Mouse (Mus musculus) kidney, postnatal 0 days (tissue): ENCODE data around the gene Npepl1. TPM values are rescaled to one million over a fixed set of nuclear protein-coding genes. Genes with fewer than 3 reads are reported as not detected.

Source experiments
- ATAC-seq: fragments of 200-750 bp; cut with Nextera tagmentation; replicated peaks from 2 replicates; pipeline ENCODE4 v1.8.0; 2017; ENCODE audit warnings: low read depth, moderate number of reproducible peaks, moderate TSS enrichment, moderate library complexity; ENCODE audit not compliant: low FRiP score
- DNase-seq: peaks from one replicate; pipeline ENCODE4 v3.0.0-alpha.2; 2016; ENCODE audit warnings: low spot score
- H3K27ac ChIP-seq: fragments of 300-500 bp; sonication (generic); 2 replicates; pipeline ENCODE4 v1.5.1; 2014; ENCODE audit warnings: mild to moderate bottlenecking
- H3K27me3 ChIP-seq: fragments of 300-500 bp; sonication (generic); 2 replicates; pipeline ENCODE4 v1.6.1; 2014; ENCODE audit warnings: low read length, mixed read lengths; ENCODE audit not compliant: insufficient read depth
- H3K36me3 ChIP-seq: fragments of 300-500 bp; sonication (generic); 2 replicates; pipeline ENCODE4 v1.6.1; 2014; ENCODE audit warnings: low read length, mixed read lengths; ENCODE audit not compliant: insufficient read depth
- H3K4me1 ChIP-seq: fragments of 300-500 bp; sonication (generic); replicated peaks from 2 replicates; pipeline ENCODE4 v1.6.1; 2014; ENCODE audit warnings: antibody characterized with exemption, low read length, mixed read lengths; ENCODE audit not compliant: insufficient read depth
- H3K4me2 ChIP-seq: fragments of 300-500 bp; sonication (generic); 2 replicates; pipeline ENCODE4 v1.6.1; 2014; ENCODE audit warnings: mild to moderate bottlenecking, low read length, moderate library complexity, mixed read lengths
- H3K4me3 ChIP-seq: fragments of 300-500 bp; sonication (generic); replicated peaks from 2 replicates; pipeline ENCODE4 v1.5.1; 2014; ENCODE audit warnings: low read depth, low read length
- H3K9ac ChIP-seq: fragments of 300-500 bp; sonication (generic); 2 replicates; pipeline ENCODE4 v1.6.1; 2014; ENCODE audit warnings: low read depth, low read length
- H3K9me3 ChIP-seq: fragments of 300-500 bp; sonication (generic); replicated peaks from 2 replicates; pipeline ENCODE4 v1.6.1; 2016; ENCODE audit warnings: low read length, inconsistent platforms, mixed read lengths
- CTCF ChIP-seq: IDR thresholded peaks from 2 replicates; pipeline ENCODE4 v1.5.1; 2016; ENCODE audit warnings: antibody characterized with exemption, low read depth, mild to moderate bottlenecking, moderate library complexity
- WGBS: fragments of 180-500 bp; shearing (Covaris S2); extraction: QIAGEN DNeasy Blood & Tissue Kit; methylation state at CpG from one replicate; pipeline ENCODE4 v1.1.7; 2014; 5-methylcytosine and 5-hydroxymethylcytosine counted together
- polyA plus RNA-seq: library from polyadenylated mRNA; unstranded; fragments of >200 nt; fragmentation: Nextera tagmentation; extraction: Ambion mirVana; gene quantifications from 2 replicates; pipeline ENCODE4 v1.2.1, GENCODE M21; 2015

Npepl1 gene
- polyA plus RNA-seq, 1 experiment from 2014 or later, result 50.2 TPM

GRCm38 (mm10) chr2:174103527-174103926 is 6.6 kb upstream of the Npepl1 start:
- DNase-seq (no peak), ATAC-seq (no peak)
- Histone ChIP-seq H3K4me1 (no peaks in the 10 kb centered on the region), H3K27ac (no peak overlapping the region), H3K27me3 (no peaks in the 10 kb centered on the region), H3K9me3 (no peaks in the 10 kb centered on the region), H3K4me3 (no peak overlapping the region), H3K9ac (no peak overlapping the region), H3K36me3 (no peaks in the 10 kb centered on the region), H3K4me2 (no peak overlapping the region)
- 80% methylated on average over 4 of the region's 4 CpGs for WGBS
- TF ChIP-seq CTCF, result no peak

GRCm38 (mm10) chr2:174107375-174107774 is 2.8 kb upstream of the Npepl1 start:
- no peak for ATAC-seq
- WGBS, result 71% methylated on average over 3 of the region's 3 CpGs
- H3K27me3 ChIP-seq, result no peaks in the 10 kb centered on the region

DNA sequence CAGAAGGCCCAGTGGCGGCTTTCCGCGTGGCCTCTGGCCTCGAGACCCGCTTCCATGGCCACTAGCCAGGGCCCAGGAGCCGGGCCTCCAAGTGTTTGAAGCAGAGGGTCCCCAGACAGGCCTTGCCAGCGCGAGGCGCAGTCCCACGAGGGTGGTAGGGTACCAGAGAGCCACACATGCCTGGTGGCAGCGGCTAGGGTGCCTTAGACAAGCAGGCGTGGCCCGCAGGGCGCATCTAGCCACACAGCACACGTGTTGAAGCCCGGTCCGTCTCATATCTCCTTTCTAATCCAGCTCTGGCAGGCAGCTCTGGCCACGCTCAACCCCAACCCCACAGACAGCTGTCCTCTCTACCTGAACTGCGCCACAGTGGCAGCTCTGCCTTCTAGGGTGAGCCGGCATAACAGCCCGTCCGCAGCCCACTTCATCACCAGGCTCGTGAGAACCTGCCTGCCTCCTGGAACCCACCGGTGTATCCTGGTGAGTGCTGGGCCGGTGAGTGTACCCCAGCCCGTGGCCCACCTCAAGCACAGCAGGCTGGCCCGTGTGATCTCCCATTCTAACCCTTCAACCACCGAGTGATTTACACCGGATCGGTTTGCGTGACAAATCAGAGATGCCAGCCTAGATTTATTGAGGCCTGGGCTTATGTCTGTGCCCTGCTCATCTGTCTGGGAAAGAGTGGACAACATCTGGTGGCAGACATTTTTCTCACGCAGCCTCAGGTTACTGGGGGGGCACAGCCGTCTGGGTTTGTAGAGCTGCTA is 817 bp downstream of the Npepl1 start:
- Histone ChIP-seq H3K4me1 (peaks cover 12% of the 10 kb centered on the region), H3K27ac (peak overlapping the region; percentile 71; the same call in 1 of the 2 replicates), H3K4me2 (peak overlapping the region; percentile 89), H3K36me3 (peaks cover 26% of the 10 kb centered on the region; the same call in 1 of the 2 replicates), H3K9me3 (no peaks in the 10 kb centered on the region), H3K9ac (peak overlapping the region; percentile 89), H3K4me3 (peak overlapping the region; percentile 57), H3K27me3 (no peaks in the 10 kb centered on the region)
- peak; percentile 26 for DNase-seq
- ATAC-seq, result no peak
- WGBS, result 39% methylated on average over 33 of the region's 33 CpGs
- TF ChIP-seq CTCF, result no peak

More at GRCm38 (mm10) chr2:174107375-174107774, 2.8 kb upstream of the Npepl1 start:
- Histone ChIP-seq H3K36me3 (0 out of 2 replicates have a peak, but pooled peaks cover under 1% of the 10 kb centered on the region), H3K4me1 (peaks cover 8% of the 10 kb centered on the region), H3K4me2 (no peak overlapping the region), H3K27ac (no peak overlapping the region), H3K9ac (no peak overlapping the region), H3K9me3 (no peaks in the 10 kb centered on the region), H3K4me3 (no peak overlapping the region)
- DNase-seq, result no peak
- TF ChIP-seq CTCF, result no peak

DNA sequence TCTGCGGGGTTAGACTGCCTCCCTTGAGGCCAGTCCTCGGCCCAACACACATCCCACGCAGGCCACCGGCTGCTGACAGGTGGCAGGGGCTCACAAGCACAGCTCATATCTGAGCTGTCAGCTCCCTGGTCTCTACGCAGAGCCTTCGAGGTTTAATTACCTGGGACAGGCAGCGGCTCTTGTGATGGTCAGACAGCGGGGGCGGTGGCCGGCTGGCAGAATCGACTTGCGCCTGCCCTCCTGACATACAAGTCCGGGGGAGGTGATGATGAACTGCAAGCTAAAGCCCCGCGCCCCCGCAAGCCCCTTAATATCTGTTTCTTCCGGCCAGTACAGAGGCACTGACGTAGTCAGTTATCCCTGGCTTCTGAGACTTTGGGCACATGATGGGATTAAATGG is 2.8 kb downstream of the Npepl1 start:
- Histone ChIP-seq H3K4me2 (no peak overlapping the region), H3K36me3 (peaks cover 34% of the 10 kb centered on the region; the same call in 1 of the 2 replicates), H3K27ac (no peak overlapping the region), H3K27me3 (no peaks in the 10 kb centered on the region), H3K9me3 (no peaks in the 10 kb centered on the region), H3K4me3 (no peak overlapping the region), H3K9ac (no peak overlapping the region), H3K4me1 (peaks cover 12% of the 10 kb centered on the region)
- peak; percentile 31; the same call in 1 of the 2 replicates for ATAC-seq
- WGBS, result 31% methylated on average over 18 of the region's 18 CpGs
- DNase-seq, result peak; percentile 79
- no peak for TF ChIP-seq CTCF

GRCm38 (mm10) chr2:174114148-174114864 is 4.2 kb downstream of the Npepl1 start:
- Histone ChIP-seq H3K36me3 (peaks cover 35% of the 10 kb centered on the region; the same call in 1 of the 2 replicates), H3K4me3 (no peak overlapping the region)

GRCm38 (mm10) chr2:174116929-174117328 is 6.8 kb downstream of the Npepl1 start:
- H3K4me2 ChIP-seq, result no peak overlapping the region
- ATAC-seq (no peak), DNase-seq (no peak)
- no peaks in the 10 kb centered on the region for H3K9me3 ChIP-seq
- peaks cover 60% of the 10 kb centered on the region for H3K36me3 ChIP-seq
- 0 out of 2 replicates have a peak, but pooled peaks cover 4% of the 10 kb centered on the region for H3K4me1 ChIP-seq
- no peak overlapping the region for H3K27ac ChIP-seq
- no peak overlapping the region for H3K4me3 ChIP-seq
- H3K27me3 ChIP-seq, result no peaks in the 10 kb centered on the region
- no peak overlapping the region for H3K9ac ChIP-seq
- TF ChIP-seq CTCF, result no peak
- 74% methylated on average over 16 of the region's 16 CpGs for WGBS

More at GRCm38 (mm10) chr2:174114148-174114864, 4.2 kb downstream of the Npepl1 start:
- ATAC-seq (no peak), DNase-seq (no peak)
- no peak overlapping the region for H3K4me2 ChIP-seq
- no peak overlapping the region for H3K9ac ChIP-seq
- peaks cover 12% of the 10 kb centered on the region for H3K4me1 ChIP-seq
- no peaks in the 10 kb centered on the region for H3K27me3 ChIP-seq
- WGBS, result 85% methylated on average over 12 of the region's 12 CpGs
- TF ChIP-seq CTCF, result no peak
- H3K9me3 ChIP-seq, result no peaks in the 10 kb centered on the region
- no peak overlapping the region for H3K27ac ChIP-seq
